Mouse (Mus musculus) stomach, embryonic 16.5 days (tissue): ENCODE measurements around the gene Nadk2. TPM values are rescaled to one million over a fixed set of nuclear protein-coding genes. Genes with fewer than 3 reads are reported as not detected.

Experiments
- ATAC-seq: fragments of 200-750 bp; cut with Nextera tagmentation; 2 replicates; pipeline ENCODE4 v1.8.0; 2017; ENCODE audit warnings: moderate number of reproducible peaks, moderate TSS enrichment; ENCODE audit not compliant: insufficient read depth, low FRiP score
- H3K27ac ChIP-seq: fragments of 300-500 bp; sonication (generic); 2 replicates; pipeline ENCODE4 v1.5.1; 2014; ENCODE audit warnings: low read length
- H3K27me3 ChIP-seq: fragments of 300-500 bp; sonication (generic); 2 replicates; pipeline ENCODE4 v1.6.1; 2014; ENCODE audit warnings: low read length, control low read depth, mixed read lengths; ENCODE audit not compliant: control insufficient read depth, insufficient read depth
- H3K36me3 ChIP-seq: fragments of 300-500 bp; sonication (generic); 2 replicates; pipeline ENCODE4 v1.6.1; 2014; ENCODE audit warnings: low read length; ENCODE audit not compliant: control insufficient read depth, insufficient read depth
- H3K4me1 ChIP-seq: fragments of 300-500 bp; sonication (generic); 2 replicates; pipeline ENCODE4 v1.6.1; 2014; ENCODE audit warnings: low read length, control low read depth, mixed read lengths; ENCODE audit not compliant: control insufficient read depth, insufficient read depth
- H3K4me2 ChIP-seq: fragments of 300-500 bp; sonication (generic); 2 replicates; pipeline ENCODE4 v1.6.1; 2014; ENCODE audit warnings: low read depth, low read length, mixed read lengths
- H3K4me3 ChIP-seq: fragments of 300-500 bp; sonication (generic); replicated peaks from 2 replicates; pipeline ENCODE4 v1.5.1; 2014; ENCODE audit warnings: mild to moderate bottlenecking, low read length
- H3K9ac ChIP-seq: fragments of 300-500 bp; sonication (generic); 2 replicates; pipeline ENCODE4 v1.6.1; 2014; ENCODE audit warnings: low read length
- H3K9me3 ChIP-seq: fragments of 300-500 bp; sonication (generic); replicated peaks from 2 replicates; pipeline ENCODE4 v1.6.1; 2016; ENCODE audit warnings: low read length, control low read depth; ENCODE audit not compliant: control insufficient read depth
- WGBS: fragments of 180-500 bp; shearing (Covaris S2); extraction: QIAGEN DNeasy Blood & Tissue Kit; methylation state at CpG from one replicate; pipeline ENCODE4 v1.1.7; 2014; 5-methylcytosine and 5-hydroxymethylcytosine counted together
- polyA plus RNA-seq: library from polyadenylated mRNA; unstranded; fragments of >200 nt; fragmentation: Nextera tagmentation; extraction: Ambion mirVana; gene quantifications from 2 replicates; pipeline ENCODE4 v1.2.1, GENCODE M21; 2015

Nadk2 gene
- polyA plus RNA-seq, 1 experiment from 2014 or later, result 29.7 TPM

DNA sequence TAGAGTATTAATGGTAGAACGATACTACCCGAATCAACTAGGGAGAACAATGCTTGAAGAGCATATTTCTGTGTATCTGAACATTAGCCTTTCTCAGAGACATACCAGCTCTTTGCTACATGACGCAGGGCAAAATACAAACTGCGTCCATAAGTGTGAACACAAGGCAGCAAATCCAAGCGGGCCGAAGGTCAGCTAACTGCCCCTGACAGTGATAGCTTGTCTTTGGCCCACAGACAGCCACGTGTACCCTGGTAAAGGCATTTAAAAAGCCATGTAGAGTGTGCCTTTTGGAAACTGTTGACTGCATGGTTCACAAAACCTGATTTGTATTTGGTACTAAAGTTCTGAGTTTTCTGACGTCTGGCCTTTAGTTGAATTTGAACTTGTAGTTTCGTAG is 11.7 kb downstream of the Nadk2 start:
- no peak overlapping the region for H3K4me3 ChIP-seq
- H3K27ac ChIP-seq, result no peak overlapping the region
- no peaks in the 10 kb centered on the region for H3K27me3 ChIP-seq
- ATAC-seq, result no peak
- H3K9me3 ChIP-seq, result no peaks in the 10 kb centered on the region
- WGBS, result 79% methylated on average over 9 of the region's 9 CpGs
- peaks cover 14% of the 10 kb centered on the region for H3K4me1 ChIP-seq
- no peaks in the 10 kb centered on the region for H3K36me3 ChIP-seq
- H3K9ac ChIP-seq, result no peak overlapping the region
- no peak overlapping the region for H3K4me2 ChIP-seq

GRCm38 (mm10) chr15:9086813-9087212 is 15.8 kb downstream of the Nadk2 start:
- Histone ChIP-seq H3K27ac (no peak overlapping the region), H3K4me3 (no peak overlapping the region), H3K4me1 (peaks cover 4% of the 10 kb centered on the region; the same call in 1 of the 2 replicates), H3K9ac (no peak overlapping the region), H3K9me3 (no peaks in the 10 kb centered on the region), H3K4me2 (no peak overlapping the region), H3K27me3 (no peaks in the 10 kb centered on the region), H3K36me3 (no peaks in the 10 kb centered on the region)
- no peak for ATAC-seq
- WGBS, result 75% methylated on average over 11 of the region's 11 CpGs

- H3K27ac ChIP-seq, result no peak overlapping the region
- H3K4me2 ChIP-seq, result no peak overlapping the region
- H3K27me3 ChIP-seq, result no peaks in the 10 kb centered on the region
- no peak for ATAC-seq
- WGBS, result 72% methylated on average over 5 of the region's 5 CpGs
- H3K4me3 ChIP-seq, result no peak overlapping the region
- no peaks in the 10 kb centered on the region for H3K9me3 ChIP-seq
- H3K9ac ChIP-seq, result no peak overlapping the region
- H3K36me3 ChIP-seq, result no peaks in the 10 kb centered on the region
- peaks cover 3% of the 10 kb centered on the region; the same call in 1 of the 2 replicates for H3K4me1 ChIP-seq
Measured at GRCm38 (mm10) chr15:9087421-9087820, 16.4 kb downstream of the Nadk2 start.

DNA sequence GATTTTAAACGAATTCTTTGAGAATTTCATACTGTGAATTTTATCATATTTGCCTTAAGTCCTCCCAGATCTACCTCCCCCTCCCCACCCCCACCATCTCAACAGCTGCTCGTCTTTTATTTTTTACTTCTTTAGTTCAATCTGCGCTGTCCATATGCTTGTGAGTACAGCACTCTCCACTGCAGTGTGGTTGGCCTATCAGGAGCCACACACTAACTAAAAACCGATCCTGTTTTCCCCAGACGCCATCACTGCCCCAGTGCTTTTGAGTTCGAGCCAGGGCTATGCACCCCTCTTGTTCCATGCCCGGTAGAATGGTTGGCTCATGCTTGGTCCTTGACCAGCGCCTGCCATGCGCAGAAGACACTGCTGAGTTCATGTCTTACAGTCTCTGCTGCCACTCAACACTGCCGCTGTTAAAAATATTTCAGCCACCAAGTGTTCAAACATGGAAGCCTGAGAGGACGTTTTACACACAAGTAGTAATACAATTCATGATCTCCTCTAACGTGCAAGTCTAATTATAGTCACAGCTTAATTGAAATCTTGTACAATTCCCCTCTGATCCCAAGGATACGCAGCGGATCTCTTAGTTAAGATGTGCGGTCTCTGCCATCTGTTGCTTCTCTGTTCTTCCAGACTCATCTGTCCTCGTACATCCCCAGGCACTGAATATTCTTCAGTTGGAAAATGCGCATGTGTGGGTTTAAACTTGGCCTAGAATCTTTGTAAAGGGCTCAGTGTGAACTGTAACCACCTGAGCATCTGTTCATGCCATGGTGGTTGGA is 17.0 kb downstream of the Nadk2 start:
- WGBS, result 83% methylated on average over 17 of the region's 17 CpGs
- Histone ChIP-seq H3K9me3 (no peaks in the 10 kb centered on the region), H3K9ac (no peak overlapping the region), H3K4me1 (peaks cover 3% of the 10 kb centered on the region; the same call in 1 of the 2 replicates), H3K27ac (peak overlapping the region; percentile 38; the same call in 1 of the 2 replicates), H3K36me3 (peaks cover 5% of the 10 kb centered on the region; the same call in 1 of the 2 replicates), H3K27me3 (no peaks in the 10 kb centered on the region), H3K4me3 (no peak overlapping the region), H3K4me2 (no peak overlapping the region)
- ATAC-seq, result no peak

GRCm38 (mm10) chr15:9088683-9089072 is 17.6 kb downstream of the Nadk2 start:
- no peak overlapping the region for H3K4me3 ChIP-seq
- 68% methylated on average over 8 of the region's 8 CpGs for WGBS
- peaks cover 3% of the 10 kb centered on the region; the same call in 1 of the 2 replicates for H3K4me1 ChIP-seq
- ATAC-seq, result no peak
- peaks cover 9% of the 10 kb centered on the region; the same call in 1 of the 2 replicates for H3K36me3 ChIP-seq
- peak overlapping the region; percentile 38; the same call in 1 of the 2 replicates for H3K27ac ChIP-seq
- H3K9ac ChIP-seq, result no peak overlapping the region
- no peaks in the 10 kb centered on the region for H3K27me3 ChIP-seq
- H3K9me3 ChIP-seq, result no peaks in the 10 kb centered on the region
- H3K4me2 ChIP-seq, result no peak overlapping the region

DNA sequence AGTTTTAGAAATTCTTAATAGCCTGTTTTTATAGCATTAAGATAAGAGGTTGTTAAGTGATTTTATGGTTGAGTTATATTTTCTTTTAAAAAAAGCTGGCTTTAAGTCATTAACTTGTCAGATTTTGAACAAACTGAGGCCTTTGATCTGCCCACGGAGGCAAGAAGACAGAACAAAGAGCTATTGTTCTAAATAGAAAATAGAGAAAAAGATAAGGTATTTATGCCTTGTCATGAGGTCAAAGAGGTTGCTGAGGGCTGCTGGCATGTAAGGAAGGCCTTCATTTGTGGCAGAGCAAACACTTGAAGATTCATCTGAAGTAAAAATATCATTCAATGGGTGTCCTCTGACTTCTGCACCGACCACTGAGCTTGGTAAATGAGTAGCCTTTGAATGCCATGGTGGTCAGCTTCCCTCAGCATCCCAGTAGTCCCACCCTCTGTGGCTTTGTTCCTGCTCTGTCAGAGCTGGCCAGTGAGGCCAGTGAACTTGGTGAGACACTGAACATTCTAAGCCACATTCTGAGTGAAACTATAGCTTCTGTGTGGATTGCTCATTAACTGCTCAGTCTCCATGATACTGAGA is 18.2 kb downstream of the Nadk2 start:
- Histone ChIP-seq H3K27ac (peak overlapping the region; percentile 27; the same call in 1 of the 2 replicates), H3K9ac (no peak overlapping the region), H3K27me3 (no peaks in the 10 kb centered on the region), H3K4me3 (no peak overlapping the region), H3K4me1 (peaks cover 6% of the 10 kb centered on the region; the same call in 1 of the 2 replicates), H3K9me3 (no peaks in the 10 kb centered on the region), H3K36me3 (peaks cover 9% of the 10 kb centered on the region; the same call in 1 of the 2 replicates), H3K4me2 (no peak overlapping the region)
- 38% methylated on average over 2 of the region's 2 CpGs for WGBS
- no peak for ATAC-seq

- no peak overlapping the region for H3K4me2 ChIP-seq
- no peaks in the 10 kb centered on the region for H3K9me3 ChIP-seq
- H3K27me3 ChIP-seq, result no peaks in the 10 kb centered on the region
- H3K27ac ChIP-seq, result no peak overlapping the region
- peaks cover 12% of the 10 kb centered on the region for H3K4me1 ChIP-seq
- no peak for ATAC-seq
- 90% methylated on average over 5 of the region's 5 CpGs for WGBS
- H3K4me3 ChIP-seq, result no peak overlapping the region
- H3K36me3 ChIP-seq, result peaks cover 9% of the 10 kb centered on the region; the same call in 1 of the 2 replicates
- H3K9ac ChIP-seq, result no peak overlapping the region
Measured at GRCm38 (mm10) chr15:9090662-9091061, 19.6 kb downstream of the Nadk2 start.

GRCm38 (mm10) chr15:9093598-9094365 is 22.7 kb downstream of the Nadk2 start:
- Histone ChIP-seq H3K27me3 (no peaks in the 10 kb centered on the region), H3K36me3 (peaks cover 9% of the 10 kb centered on the region; the same call in 1 of the 2 replicates), H3K9ac (no peak overlapping the region), H3K27ac (no peak overlapping the region), H3K4me3 (peak overlapping the region; percentile 10; the same call in 1 of the 2 replicates), H3K4me2 (peak overlapping the region; percentile 41), H3K4me1 (peaks cover 12% of the 10 kb centered on the region), H3K9me3 (no peaks in the 10 kb centered on the region)
- ATAC-seq, result 0 out of 2 replicates have a peak, but pooled peaks have one; percentile 38
- 62% methylated on average over 11 of the region's 11 CpGs for WGBS
